Mouse (Mus musculus) urinary bladder, postnatal 25 days (tissue): ENCODE data around the gene Mlh3.

Experiments
- DNase-seq: peaks from one replicate; pipeline ENCODE4 v3.0.0; 2022; ENCODE audit warnings: low spot score

The Mlh3 gene

GRCm38 (mm10) chr12:85280845-85281651 is 10.6 kb upstream of the Mlh3 start:
- no peak for DNase-seq

- peak; percentile 94 for DNase-seq
These were observed 9.9 kb upstream of the Mlh3 start for GRCm38 (mm10) chr12:85280105-85280844.

GRCm38 (mm10) chr12:85279396-85280080 is 9.1 kb upstream of the Mlh3 start:
- DNase-seq: no peak

GRCm38 (mm10) chr12:85278919-85279318 is 8.5 kb upstream of the Mlh3 start:
- no peak for DNase-seq

GRCm38 (mm10) chr12:85276273-85276672 is 5.9 kb upstream of the Mlh3 start:
- DNase-seq: no peak

GRCm38 (mm10) chr12:85273508-85273907 is 3.1 kb upstream of the Mlh3 start:
- no peak for DNase-seq

- no peak for DNase-seq
These were observed 1.4 kb upstream of the Mlh3 start for GRCm38 (mm10) chr12:85271843-85272206.

- no peak for DNase-seq
These were observed 888 bp upstream of the Mlh3 start for GRCm38 (mm10) chr12:85271132-85271842.

- no peak for DNase-seq
These were observed 578 bp downstream of the Mlh3 start for GRCm38 (mm10) chr12:85269821-85270220.

- no peak for DNase-seq
These were observed 4.2 kb downstream of the Mlh3 start for GRCm38 (mm10) chr12:85266248-85266647.

GRCm38 (mm10) chr12:85264940-85265339 is 5.5 kb downstream of the Mlh3 start:
- DNase-seq: no peak

GRCm38 (mm10) chr12:85264531-85264930 is 5.9 kb downstream of the Mlh3 start:
- DNase-seq: no peak

- DNase-seq: no peak
These were observed 7.2 kb downstream of the Mlh3 start for GRCm38 (mm10) chr12:85263190-85263589.

GRCm38 (mm10) chr12:85262489-85262888 is 7.9 kb downstream of the Mlh3 start:
- DNase-seq: no peak

GRCm38 (mm10) chr12:85257008-85257639 is 13.3 kb downstream of the Mlh3 start:
- no peak for DNase-seq

GRCm38 (mm10) chr12:85256074-85256751 is 14.2 kb downstream of the Mlh3 start:
- no peak for DNase-seq

GRCm38 (mm10) chr12:85252083-85252482 is 18.3 kb downstream of the Mlh3 start:
- DNase-seq: no peak

- DNase-seq: no peak
These were observed 32.8 kb downstream of the Mlh3 start for GRCm38 (mm10) chr12:85237553-85237952.

- DNase-seq: no peak
These were observed 36.7 kb downstream of the Mlh3 start for GRCm38 (mm10) chr12:85233376-85234358.
